ENCODE assay signal across 12 mouse cellular contexts in the genomic region with DNA sequence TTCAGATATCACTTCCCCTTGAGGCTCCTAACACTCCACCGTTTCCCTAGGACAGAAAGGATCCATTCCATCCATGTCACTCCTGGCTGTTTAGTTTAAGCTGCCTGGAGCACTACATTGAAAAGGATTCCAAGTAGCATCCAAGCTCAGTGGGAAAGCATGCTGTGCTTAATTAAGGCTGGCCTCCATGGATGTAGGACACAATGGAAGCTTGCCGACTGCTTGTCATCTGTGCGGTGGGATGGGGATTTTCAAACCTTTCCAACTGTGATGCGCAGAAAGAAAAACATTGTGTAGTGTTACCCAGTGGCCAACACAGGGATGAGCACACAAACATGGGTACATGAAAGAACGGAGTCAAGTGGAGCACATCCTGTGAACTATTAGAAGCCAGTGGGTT.
DNase-seq lines count a peak whose midpoint lies in the region; TF ChIP-seq lines count a peak whose summit lies in the region.
"Had no signal": no experiment of that assay in that cellular context is flagged by ENCODE, and none has a peak within 500 bp of the region (broad histone marks: within the 10 kb centered on the region; RNA-seq: fewer than 3 reads in every experiment).

No protein-coding gene starts in this region.

- TF ChIP-seq POLR2A in brain, embryonic 14.5 days (IDR thresholded peaks at IDR 0.05; ENCODE audit: borderline replicate concordance, extremely low read depth, insufficient read depth, insufficient read length, poor library complexity, severe bottlenecking), result no peak

- DNase-seq in cerebellum, postnatal 25 days, result peak; percentile 42 to 55
- no peak for DNase-seq in cerebellum, adult 9-11 months
- DNase-seq in layer of hippocampus, postnatal 14 days (ENCODE audit: low spot score in 2 of 2), result peak; percentile 12 to 51
- no peak for DNase-seq in layer of hippocampus, postnatal 36 days
- peak; percentile 23 for DNase-seq in brain, adult 2 months (ENCODE audit: low read depth, low spot score)
- peak; percentile 49 for DNase-seq in brain, embryonic 14.5 days (ENCODE audit: low read depth)
- DNase-seq: adrenal gland, adult 2 months; adrenal gland, postnatal 25 days; embryo, embryonic 11 days; gastrocnemius, postnatal 10 days; heart, adult 18-20 months; heart, postnatal 14 days had no signal

- TF ChIP-seq CTCF in brain, embryonic 14.5 days (IDR thresholded peaks at IDR 0.05; ENCODE audit: borderline replicate concordance, extremely low read depth, insufficient read depth, insufficient read length), result no peak

Comparison
In these comparisons a context has a peak if more than half of its experiments do, and no peak if none do; other contexts are left out.
1. DNase-seq: peak in cerebellum, postnatal 25 days (2 of 2), layer of hippocampus, postnatal 14 days (2 of 2), brain, adult 2 months (single experiment) and brain, embryonic 14.5 days (single experiment); none in cerebellum, adult 9-11 months (single experiment) and layer of hippocampus, postnatal 36 days (0 of 2).